Mouse (Mus musculus): Measurements from ENCODE around the gene Fam222a.
A peak's percentile ranks its signal among the peaks of the same experiment; 100 is the strongest.

Fam222a gene

DNA sequence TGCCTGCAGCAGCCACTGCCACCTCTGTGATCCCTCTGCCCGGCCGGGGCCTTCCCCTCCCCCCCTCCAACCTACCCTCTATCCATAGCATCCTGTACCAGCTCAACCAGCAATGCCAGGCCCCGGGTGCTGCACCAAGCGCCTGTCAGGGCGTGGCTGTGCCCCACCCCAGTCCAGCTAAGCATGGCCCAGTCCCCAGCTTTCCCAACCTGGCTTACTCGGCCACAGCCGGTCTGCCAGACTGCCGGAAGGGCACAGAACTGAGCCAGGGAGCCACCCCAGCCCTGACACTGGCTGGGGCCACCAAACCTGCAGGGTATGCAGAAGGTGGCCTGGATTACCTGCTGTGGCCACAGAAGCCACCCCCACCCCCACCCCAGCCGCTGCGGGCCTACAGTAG, 43.4 kb downstream of the Fam222a start:
- no peak for DNase-seq (ENCODE audit: low spot score)

DNA sequence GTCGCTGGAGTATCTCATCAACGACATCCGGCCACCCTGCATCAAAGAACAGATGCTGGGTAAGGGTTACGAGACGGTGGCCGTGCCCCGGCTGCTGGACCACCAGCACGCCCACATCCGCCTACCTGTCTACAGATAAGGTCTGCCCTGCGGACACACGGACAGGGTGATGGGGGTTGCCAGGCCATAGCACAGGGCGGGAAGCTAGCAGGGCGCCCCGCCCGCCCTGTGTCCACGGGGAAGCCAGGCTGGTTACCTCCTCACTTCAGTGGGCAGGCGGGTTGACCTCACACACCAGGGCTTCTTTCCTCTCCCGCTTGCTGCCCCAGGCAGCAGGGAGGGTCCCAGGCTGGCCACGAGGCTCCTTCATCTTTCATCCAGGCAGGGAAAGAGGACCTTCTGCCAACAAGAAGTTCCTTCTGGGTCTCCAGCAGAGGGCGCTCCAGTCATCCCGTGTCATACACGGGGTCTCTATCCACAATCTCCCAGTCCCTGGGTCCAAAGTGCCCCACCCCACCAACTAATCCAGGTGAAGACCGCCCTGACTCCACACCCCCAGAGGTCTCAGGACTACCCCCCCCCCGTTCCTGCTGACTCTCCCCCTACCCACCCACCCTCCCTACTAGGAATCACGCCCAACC, 44.3 kb downstream of the Fam222a start:
- peak; percentile 30 for DNase-seq (ENCODE audit: low spot score)

DNA sequence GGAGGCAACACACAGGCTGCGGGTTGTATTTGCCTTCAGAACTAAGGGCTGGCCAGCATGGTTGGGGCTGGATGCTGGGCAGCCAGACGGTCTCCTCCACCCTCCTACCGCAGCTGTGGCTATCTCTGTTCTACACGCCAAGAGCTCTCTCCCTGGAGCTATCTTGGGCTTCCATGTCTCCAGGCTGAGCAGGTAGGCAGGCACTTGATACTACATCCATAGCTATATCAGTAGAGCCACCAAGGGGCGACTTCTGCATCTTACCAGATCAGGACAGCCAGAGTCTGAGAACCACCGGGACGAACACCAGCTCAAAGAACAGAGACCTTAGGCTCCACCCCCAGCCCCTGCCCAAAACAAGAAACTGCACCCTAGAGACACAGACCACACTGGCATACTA, 47.0 kb downstream of the Fam222a start:
- DNase-seq (ENCODE audit: low spot score): no peak

DNA sequence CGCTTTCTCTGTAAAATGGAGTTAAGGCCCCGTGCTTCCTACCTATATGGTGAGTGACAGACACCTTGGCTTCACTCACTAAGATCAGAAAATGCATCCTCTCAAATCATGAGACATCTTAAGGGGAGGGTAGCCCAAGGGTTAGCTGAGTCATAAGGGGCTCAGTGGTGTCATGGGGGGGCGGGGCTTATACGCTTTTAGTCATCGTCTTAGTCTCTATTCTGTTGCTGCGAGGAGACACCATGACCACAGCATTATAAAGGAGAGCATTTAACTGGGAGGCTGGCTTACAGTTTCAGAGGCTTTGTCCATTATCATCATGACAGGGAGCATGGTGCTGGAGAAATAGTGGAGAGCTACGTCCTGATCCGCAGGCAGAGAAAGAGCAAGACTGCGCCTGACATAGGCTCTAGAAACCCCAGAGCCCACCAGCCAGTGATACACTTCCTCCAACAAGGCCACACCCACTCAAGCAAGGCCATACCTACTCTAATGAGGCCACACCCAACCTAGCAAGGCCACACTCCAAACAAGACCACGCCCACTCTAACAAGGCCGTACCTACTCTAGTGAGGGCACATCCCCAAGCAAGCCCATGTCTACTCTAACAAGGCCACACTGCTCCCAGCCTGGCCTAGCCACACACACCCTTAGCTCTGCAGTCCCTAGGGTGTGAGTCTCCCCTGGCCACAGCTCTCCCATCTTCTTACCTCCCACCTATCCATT, 48.7 kb downstream of the Fam222a start:
- no peak for DNase-seq (ENCODE audit: low spot score)

DNA sequence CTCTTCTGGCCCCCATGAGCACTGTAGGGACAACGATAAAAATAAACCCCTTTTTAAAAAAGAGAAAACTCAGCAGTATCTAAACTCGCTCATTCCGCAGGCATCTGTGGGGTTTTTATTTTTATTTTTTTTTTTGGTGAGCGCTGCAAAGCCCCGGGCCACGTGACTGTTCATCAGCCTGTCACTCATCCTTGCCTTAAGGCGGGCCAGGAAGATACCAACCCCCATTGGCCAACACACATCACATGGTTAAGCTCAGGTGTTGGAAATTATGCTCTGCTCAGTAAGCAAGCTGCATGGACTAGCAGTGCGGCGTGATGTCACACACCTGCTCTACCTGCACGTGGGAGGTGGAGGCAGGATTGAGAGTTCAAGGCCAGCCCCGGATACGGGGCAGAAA, 50.0 kb downstream of the Fam222a start:
- DNase-seq (ENCODE audit: low spot score): no peak

DNA sequence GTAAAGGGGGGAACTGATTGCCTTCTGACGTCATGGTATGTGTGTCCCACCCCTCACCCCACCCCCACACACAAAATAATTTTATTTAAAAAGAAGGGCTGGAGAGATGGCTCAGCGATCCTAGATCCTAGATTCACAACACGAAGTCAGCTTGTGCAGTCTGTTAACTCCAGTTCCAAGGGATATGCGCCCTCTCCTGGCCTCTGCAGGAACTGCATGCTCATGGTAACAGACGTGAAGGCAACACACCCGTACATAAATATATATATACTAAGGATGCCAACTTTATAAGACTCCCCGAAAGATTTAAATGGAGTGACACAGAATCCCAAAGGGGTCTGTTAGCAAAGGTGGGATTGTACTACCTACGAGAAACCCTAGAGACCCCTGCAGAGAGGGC, 51.0 kb downstream of the Fam222a start:
- DNase-seq (ENCODE audit: low spot score): peak; percentile 59

DNA sequence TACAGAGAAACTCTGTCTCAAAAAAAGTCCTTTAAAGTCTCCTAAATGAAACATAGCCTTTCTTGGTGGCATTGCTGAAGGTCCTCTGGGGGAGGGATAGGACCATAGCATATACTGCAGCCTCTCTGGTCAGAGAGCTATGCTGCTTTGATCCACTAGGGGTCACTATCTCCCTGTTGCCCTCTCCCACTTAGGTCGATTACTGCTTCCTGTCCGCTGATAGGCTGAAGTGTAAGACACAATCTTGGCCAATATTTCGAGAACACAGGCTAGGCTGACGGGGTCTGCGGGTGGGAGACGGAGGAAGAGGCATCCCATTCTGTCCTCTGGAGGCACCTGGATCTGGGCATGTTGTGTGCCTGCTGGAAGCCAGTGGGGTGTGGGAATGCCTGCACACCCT, 52.5 kb downstream of the Fam222a start:
- DNase-seq (ENCODE audit: low spot score): no peak

DNA sequence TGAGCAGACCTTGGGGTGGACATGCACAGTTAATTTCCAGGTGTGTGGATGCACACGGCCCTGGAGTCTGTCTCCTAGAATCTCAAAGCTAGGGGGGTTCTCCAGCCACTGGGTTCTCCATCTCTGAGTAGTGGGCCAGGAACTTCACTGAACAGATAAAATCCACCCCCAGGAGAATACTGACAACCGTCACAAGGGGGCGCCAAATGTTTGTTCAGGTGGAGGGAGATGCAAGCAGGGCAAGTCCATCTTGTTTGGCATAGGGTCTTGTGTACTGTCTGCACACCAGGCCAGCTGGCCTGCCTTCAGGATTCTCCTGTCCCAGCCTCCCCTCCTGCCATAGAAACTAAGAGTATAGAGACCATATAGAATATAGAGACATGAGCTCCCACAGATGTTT, 57.8 kb downstream of the Fam222a start:
- DNase-seq (ENCODE audit: low spot score): peak; percentile 57

DNA sequence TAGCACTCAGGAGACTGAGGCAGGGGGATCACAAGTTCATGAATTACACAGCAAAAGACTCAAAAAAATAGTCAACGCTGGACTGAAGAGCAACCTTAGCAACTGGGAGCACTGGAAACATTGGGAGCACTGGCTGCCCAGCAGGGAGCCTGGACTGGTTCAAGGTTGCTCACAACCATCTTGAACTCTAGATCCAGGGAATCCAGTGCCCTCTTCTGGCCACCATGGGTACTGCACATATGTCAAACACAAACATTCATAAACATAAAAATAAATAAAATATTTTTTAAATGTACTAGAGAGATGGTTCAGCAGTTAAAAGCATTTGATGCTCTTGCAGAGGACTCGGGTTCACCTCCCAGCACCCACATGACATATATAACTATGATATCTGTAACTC, 63.5 kb downstream of the Fam222a start:
- DNase-seq (ENCODE audit: low spot score): no peak

DNA sequence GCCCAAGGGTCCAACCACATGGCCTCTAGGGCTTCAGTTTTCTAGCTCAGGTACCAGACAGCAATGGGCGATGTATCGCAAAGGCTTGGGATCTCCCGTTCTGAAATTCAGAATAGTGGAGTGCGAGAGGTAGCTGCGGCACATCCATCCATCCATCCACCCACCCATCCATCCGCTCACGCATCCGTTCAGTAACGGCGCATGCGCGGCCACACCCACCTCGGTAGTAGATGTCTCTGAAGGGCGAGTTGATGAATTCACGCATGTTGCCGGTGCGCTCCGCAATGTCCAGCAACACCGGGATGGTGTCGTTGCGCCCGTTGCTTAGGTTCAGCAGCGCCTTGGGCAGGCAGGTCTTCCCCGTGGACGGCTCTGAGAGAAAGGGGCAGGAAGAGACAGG, 68.3 kb downstream of the Fam222a start:
- DNase-seq (ENCODE audit: low spot score): no peak

DNA sequence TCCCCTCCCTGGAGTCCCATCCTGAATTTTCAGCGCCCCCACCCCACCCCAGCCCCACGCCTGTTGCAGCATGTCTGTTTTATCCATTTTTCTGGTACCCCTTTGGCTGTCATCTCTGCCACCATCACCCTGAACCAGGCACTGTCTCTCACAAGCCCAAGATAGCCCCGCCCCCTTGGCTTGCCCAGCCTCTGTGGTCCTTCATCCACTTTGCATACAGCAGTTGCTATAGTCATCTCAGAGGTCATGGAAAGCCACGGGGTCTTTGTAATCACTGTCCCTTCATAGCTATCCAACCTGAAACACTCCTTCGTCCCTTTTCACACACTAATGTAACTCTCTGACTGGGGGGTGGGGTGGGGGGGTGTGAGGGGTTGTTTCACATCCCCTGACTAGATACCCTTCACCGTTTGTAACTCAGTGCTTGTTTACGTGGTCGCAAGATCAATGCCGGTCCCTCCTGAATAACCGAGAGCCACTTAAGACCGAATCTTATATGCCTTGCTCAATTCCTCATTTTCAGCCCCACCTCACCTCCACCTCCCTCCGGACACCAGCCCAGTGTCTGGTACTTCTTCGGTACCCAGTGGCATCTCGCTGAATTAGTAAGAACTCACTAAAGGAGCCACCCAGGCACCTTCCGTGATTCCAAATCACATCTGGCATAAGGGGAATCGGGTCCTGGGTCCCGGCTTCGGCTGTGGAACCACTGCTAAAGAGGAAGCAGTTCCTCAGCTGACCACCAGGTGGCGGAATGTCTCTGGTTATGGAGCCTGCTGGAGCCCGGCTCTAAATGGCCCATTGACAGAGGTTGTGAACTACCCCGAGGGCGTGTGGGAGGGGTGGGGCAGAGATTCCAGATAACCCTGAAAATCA, 71.2 kb downstream of the Fam222a start:
- peak; percentile 81 for DNase-seq (ENCODE audit: low spot score)

DNA sequence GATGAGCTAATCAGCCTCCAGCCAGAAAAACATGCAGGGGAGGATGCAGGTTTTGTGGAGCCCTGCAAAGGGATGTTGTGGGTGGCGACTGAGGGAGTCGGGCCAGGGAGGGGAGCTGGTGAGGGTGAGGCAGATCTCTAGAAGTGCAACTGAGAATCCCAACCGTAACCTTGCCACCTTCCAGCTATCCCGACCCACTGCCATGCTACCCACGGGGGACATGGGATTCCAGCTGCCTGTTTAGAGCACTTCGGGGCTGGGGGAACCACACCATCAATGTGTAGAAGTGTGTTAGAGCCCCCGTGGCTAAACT, 71.8 kb downstream of the Fam222a start:
- DNase-seq (ENCODE audit: low spot score): no peak

DNA sequence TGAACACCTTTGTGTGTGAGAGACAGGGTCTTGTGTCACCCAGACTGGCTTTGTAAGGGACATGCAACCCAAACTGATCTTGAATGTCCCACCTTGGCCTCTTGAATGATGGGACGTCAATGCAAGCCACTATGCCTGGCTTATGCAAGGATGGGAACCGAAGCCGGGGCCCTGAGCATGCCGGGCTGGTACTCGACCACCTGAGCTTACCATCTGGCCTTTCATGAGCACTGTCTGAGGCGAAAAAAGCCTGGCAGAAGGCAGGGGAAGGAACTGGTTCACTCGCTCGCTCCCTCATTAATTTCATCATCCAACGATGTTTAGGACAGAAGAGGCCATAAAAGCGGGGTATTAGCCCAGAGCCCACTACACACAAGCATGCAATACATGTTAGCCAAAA, 73.0 kb downstream of the Fam222a start:
- DNase-seq (ENCODE audit: low spot score): no peak

DNA sequence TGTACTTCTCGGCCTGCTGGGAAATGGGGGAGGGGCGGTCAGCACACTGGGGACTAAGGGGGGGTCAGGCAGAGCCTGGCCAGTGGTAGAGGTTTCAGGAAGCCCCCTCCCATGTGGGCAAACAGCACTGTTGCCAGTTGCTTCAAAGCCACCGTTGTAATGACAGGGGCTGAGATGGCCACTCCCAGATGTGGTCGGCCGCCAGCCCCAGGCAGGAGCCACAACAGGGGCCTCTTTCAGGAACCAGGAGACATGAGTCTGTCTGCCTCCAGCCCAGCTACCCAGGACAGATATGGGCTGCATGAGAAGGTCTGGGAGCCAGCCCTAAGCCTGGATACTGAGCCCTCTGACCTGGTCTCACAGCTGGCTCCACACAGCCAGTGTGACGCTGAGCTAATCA, 77.1 kb downstream of the Fam222a start:
- no peak for DNase-seq (ENCODE audit: low spot score)

DNA sequence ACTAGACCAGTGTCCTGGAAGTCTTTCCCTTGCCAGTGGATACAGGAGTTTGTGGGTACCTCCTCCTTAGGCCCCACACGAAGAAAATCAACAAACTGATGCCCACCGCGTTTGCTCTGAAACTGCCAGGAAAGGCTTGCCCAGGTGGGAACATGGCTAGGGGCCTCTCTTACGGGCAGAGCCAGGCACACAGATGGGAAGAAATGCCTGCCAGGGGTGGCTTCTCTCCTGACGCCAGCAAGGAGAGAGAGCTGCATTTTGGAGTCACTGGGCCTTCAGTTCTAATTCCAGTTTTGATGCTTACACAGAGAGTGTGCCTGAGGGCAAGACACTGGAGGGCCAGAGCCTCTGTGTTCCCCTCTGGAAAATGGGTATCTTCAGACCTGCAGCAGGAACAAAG, 78.1 kb downstream of the Fam222a start:
- no peak for DNase-seq (ENCODE audit: low spot score)

DNA sequence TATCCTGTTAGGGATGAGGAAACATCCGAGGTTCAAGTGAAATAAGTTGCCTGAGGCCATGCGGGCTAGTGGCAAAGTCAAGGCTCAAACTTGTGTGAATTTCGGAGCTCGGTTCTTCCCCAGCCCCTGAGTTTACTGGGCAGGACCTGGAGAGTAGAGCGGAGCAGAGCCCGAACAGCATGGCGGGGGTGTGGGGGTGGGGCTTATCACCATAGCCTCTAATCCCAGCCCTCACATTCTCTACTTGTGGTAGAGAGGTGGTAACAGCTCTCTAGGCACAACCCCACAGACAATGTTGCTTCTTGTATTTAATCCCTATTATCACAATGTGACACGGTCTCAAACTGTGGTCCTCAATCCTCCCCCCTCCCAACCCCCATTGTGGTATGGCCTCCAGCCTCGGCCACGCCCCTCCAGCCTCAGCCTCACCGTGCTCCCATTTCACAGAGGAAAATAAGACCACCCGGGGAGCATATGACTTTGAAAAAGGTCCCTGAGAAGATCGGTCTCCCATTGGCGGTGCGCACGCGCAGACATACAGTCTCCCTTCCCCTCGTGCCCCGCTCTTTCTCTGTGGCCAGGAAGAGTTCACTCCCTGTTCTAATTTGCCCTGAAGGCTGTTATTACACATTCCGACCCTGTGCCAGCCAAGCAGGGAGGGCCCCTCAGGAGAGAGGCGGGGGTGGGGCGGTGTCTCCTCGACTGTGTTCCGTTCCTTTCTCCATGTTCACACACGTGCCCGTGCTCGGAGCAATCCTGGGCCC, 79.6 kb downstream of the Fam222a start:
- DNase-seq (ENCODE audit: low spot score): no peak

DNA sequence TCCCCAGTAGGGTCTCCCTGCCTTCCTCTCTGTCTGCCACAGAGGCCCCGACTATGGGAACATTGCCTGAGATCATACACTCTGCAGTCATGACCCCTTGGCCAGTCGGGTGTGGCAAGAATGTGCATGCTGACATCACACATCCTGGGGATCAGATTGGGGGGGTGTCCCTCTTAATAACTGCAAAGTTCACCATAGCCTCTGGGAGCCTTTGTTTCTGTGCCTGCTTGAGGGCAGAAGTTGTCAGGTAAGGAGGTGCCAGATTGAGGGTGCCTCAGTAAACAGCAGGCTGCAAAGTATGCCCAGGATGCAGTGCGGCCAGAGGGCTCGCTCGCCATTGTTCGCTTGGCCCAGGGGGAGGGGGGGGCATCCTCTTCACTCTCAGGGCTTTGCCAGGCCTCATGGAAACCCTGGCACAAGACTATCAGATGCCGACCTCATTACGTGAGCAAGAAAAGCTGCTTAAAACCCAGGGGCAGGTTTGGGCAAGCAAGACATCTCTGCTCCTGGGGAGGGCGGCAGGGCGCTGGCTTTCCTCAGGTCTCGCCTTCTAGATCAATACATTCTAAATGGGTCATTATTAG, 81.0 kb downstream of the Fam222a start:
- DNase-seq (ENCODE audit: low spot score): no peak

DNA sequence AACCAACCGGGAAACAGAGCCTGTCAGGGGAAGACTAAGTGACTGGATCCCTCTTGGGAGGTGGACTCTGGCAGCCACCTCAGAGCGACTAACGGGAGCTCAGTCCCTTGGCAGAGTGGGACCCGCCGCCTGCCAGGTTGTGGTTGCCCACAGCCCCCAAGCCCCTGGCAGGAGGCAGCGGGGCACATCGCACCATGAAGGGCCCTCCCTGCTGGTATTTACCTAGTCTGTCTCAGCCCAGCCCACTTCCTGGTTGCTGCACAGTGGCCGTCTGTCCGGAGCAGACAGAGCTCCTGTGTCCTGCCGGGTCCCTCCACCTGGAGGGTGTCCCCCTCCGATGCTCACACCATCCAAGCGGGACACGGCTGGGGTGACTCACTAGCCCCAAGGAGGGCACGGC, 83.2 kb downstream of the Fam222a start:
- no peak for DNase-seq (ENCODE audit: low spot score)

DNA sequence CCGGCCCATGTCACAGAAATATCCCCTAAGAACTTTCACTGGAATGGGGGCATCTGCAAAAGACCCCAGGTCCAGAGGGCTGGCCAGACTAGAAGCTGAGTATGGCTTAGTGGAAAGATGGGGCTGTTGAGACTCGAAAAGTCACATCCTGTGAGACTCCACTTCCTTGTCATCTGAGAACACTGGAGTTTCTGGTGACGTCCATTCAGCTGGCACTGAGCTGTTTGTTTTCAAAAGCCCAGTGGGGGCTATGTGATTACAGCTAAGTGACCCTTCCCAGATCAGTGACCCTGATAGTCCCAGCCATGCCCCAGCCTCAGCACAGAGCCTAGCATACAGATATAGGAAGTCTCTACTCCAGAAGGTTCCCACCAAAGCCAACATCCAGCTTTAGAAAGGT, 83.6 kb downstream of the Fam222a start:
- no peak for DNase-seq (ENCODE audit: low spot score)

DNA sequence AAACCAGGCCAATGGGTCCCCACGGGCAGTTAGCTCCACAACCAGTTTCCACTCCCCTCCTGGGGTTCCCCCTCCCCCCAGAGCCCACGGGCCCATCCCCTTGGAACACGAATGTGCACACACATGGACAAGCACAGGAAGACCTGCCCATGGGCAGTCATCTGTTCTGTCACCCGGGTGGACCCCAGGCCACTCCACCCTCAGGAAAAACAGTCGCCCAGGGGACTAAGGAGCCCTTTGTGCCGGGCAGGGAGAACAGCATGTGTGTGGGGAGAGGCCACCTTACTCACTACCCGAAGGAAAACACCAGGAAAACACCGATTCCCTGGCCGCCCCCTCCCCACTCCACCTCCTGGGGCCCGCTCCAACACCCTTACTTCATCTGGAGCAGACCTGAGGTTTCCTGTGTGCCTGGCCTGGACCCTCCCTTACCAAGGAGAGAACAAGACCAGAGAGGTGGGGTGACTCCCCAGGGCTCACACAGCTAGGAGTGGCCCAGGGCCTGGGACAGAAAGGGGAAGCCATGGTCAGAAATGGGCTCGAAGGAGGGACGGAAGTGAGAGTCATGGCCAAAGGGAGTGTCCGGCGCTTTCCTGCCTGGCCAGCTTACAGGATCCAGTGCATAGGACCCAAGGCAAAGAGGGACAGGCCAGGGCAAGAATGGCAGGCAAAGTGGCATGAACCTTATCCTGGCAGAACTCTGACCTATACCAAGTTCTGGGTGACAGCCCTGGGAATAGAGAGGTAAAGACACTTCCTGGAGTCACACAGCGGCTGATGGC, 86.0 kb downstream of the Fam222a start:
- no peak for DNase-seq (ENCODE audit: low spot score)

DNA sequence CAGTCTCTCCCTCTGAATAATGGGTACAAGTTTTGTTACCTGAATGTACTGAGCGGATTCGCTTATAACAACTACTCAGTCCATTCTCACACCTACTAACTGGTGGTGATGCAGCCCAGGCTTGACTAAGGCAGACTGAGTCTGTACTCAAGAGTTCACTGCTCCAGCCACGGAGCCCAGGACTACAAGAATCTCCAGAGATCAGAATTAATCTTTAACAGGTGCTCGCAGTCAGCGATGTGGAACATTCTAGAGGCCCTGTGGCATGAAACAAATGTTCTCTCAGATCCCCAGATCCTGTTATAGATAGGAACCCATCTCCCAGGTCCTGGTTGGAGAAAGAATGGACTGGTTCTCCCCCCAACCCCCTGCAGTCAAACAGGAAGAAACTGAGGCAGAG, 87.9 kb downstream of the Fam222a start:
- DNase-seq (ENCODE audit: low spot score): no peak

All from T-cell, adult 2 months (primary cell).